11 mouse cellular contexts compared by ENCODE assay signal in the genomic region with DNA sequence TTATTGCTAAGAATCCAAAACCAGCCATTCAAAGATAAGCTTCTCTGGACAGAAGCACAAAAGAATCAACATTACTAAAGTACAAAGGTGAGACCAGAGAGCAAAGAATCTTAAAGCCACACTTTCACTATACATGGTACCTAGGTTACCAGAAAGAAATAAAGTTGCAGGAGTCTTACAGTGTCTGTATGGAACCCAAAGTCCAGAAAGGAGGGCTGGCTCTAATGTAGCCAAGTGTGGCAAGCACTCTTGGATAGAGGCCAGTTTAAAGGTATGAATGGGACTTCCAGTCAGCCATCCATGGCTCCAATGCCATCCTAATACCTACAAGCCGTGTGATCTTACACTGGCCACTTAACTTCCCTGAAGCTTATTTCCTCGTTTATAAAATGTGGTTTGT.
"Had no signal": no experiment of that assay in that cellular context is flagged by ENCODE, and none has a peak within 500 bp of the region (broad histone marks: within the 10 kb centered on the region; RNA-seq: fewer than 3 reads in every experiment).

No protein-coding gene starts in this region.

- H3K27me3 ChIP-seq: hindbrain, embryonic 15.5 days; limb, embryonic 15.5 days; neural tube, embryonic 12.5 days had no signal

- H3K27ac ChIP-seq: hindbrain, embryonic 15.5 days; left cerebral cortex, adult 2 months; limb, embryonic 15.5 days; liver, embryonic 13.5 days; midbrain, embryonic 10.5 days; neural tube, embryonic 12.5 days had no signal

- H3K36me3 ChIP-seq: hindbrain, embryonic 15.5 days; limb, embryonic 15.5 days; liver, embryonic 13.5 days; midbrain, embryonic 10.5 days; neural tube, embryonic 12.5 days had no signal

- DNase-seq: liver, embryonic 13.5 days; lung, adult 18-20 months; lung, postnatal 4 days; midbrain, embryonic 14.5 days; thymus, adult 2 months; thymus, postnatal 36 days had no signal

- H3K4me2 ChIP-seq: hindbrain, embryonic 15.5 days; limb, embryonic 15.5 days; liver, embryonic 13.5 days; neural tube, embryonic 12.5 days had no signal

- H3K4me3 ChIP-seq: hindbrain, embryonic 15.5 days; left cerebral cortex, adult 2 months; limb, embryonic 15.5 days; liver, embryonic 13.5 days; midbrain, embryonic 10.5 days; neural tube, embryonic 12.5 days had no signal

- H3K4me1 ChIP-seq: liver, embryonic 13.5 days; midbrain, embryonic 10.5 days had no signal

- H3K9ac ChIP-seq: hindbrain, embryonic 15.5 days; limb, embryonic 15.5 days; liver, embryonic 13.5 days; neural tube, embryonic 12.5 days had no signal

- H3K9me3 ChIP-seq: hindbrain, embryonic 15.5 days; limb, embryonic 15.5 days; liver, embryonic 13.5 days; midbrain, embryonic 10.5 days; neural tube, embryonic 12.5 days had no signal
